Mouse (Mus musculus): ENCODE data around the gene Nckap1l.

Gene Nckap1l

DNA sequence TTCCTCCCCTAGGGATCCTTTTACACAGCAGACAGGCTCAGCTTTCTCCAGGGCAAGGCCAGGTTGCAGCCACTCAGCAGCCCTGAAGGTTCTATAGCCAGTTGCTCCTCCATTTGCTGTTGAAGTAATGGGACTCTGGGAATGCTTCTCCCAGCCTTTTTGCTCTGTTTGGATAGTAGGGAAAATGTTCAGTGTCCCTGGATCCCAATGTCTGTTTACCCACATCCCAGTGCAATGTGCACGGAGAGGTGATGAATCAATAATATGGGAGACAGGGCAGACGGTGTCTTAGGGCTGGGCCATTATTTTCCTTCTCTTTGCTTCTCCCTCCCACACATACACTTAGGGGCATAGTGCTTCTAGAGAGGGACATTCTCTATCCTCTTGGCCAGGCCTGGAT is 85.7 kb downstream of the Nckap1l start:
- DNase-seq (ENCODE audit: low spot score): no peak

DNA sequence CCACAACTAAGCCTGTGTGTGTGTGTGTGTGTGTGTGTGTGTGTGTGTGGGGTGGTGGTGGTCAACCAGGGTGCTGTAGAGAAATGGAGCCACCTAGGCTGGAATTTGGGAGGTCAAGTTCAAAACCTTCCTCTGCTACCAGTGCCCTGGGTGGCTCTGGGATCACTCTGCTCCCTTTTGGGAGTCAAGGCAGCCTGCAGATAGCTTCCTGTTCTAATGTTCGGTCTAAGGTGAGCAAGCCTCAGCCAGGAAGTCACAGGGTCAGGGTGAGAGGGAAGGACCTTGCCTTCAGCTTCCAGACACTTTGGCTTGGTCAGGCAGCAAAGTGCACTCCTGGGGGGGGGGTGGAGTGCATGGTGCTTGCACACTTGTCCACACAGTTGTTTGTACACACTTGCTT is 87.1 kb downstream of the Nckap1l start:
- no peak for DNase-seq (ENCODE audit: low spot score)

DNA sequence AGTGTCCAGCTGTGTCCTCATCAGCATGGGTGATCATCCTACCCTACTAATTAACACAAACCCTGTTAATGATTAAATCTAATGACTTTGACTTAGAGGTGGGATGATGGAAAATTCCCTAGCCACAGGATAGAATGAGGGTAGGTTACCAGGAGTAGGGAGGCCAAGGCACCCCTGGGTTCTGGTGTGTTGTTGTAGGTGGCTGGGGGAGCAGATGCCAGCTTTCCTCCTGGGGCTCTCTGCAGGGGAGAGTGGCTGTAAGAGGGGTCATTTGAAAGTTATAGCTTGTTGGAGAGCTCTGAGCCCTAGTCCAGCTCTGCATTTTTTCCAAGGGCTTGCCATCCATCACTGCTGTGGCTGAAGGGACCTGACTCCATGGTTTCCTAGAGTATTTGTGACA is 88.9 kb downstream of the Nckap1l start:
- DNase-seq (ENCODE audit: low spot score): no peak

DNA sequence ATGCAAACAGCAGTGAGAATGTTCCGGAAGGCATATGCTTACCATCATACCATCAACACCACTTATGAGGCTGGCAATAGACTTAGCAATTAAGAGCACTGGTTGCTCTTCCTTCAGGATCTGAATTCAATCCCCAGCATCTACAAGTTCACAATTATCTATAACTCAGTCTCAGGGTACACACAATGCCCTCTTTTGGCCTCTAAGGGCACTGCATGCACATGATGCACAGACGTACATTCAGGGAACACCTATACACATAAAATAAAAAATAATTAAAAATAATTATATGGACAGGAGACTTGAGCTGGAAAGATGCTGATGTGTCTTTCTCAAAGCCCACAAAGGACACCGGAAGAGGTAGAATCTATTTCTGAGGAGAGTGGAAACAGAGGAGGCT is 94.4 kb downstream of the Nckap1l start:
- no peak for DNase-seq (ENCODE audit: low spot score)

Measured in embryo, embryonic 10.5 days (tissue).